Comparison of ENCODE assay signal across 10 mouse cellular contexts in the genomic region with DNA sequence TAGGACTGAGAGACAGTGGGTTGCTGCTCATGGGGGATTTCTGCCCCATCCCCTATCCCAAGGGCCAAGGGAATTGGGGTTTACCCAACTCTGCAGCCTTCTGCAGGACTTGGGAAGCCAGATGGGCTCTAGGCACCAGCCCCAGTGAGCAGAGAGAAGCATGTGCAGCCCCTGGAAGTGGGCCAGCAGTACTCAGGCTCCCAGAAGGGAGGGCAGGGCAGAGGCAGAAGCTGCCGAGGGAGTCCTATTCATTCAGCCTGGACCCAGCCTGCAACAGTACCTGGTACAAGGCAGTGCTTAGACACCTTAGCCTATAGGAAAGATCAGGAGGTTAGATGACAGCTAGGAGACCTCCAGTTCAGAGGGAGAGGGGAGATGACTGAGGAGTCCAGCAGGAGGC. TPM values are rescaled to one million over a fixed set of nuclear protein-coding genes. Genes with fewer than 3 reads are reported as not detected.
A peak's percentile ranks its signal among the peaks of the same experiment; 100 is the strongest.
DNase-seq lines count a peak whose midpoint lies in the region; ATAC-seq lines count a peak whose summit lies in the region.
"Had no signal": no experiment of that assay in that cellular context is flagged by ENCODE, and none has a peak within 500 bp of the region (broad histone marks: within the 10 kb centered on the region; RNA-seq: fewer than 3 reads in every experiment).

No protein-coding gene starts in this region.

- H3K4me1 ChIP-seq in lung, embryonic 16.5 days (replicated peaks; ENCODE audit: control insufficient read depth, insufficient read depth, low read length), result 0 out of 2 replicates have a peak, but pooled peaks cover 2% of the 10 kb centered on the region

- intact Hi-C loops in gastrocnemius, postnatal 14 days (cut with DNase I; ENCODE audit: low total_unique reads), result loop anchor here (10.0 kb wide), 1 partner anchor 645 kb away; no protein-coding TSS in a partner anchor

- WGBS in lung, embryonic 16.5 days, result 16% methylated on average over 1 of the region's 1 CpGs

- H3K9me3 ChIP-seq in lung, embryonic 16.5 days (ENCODE audit: control insufficient read depth, low read length), result no peaks in the 10 kb centered on the region

- no peak overlapping the region for H3K4me3 ChIP-seq in lung, embryonic 16.5 days (ENCODE audit: low read length)

- no peaks in the 10 kb centered on the region for H3K27me3 ChIP-seq in lung, embryonic 16.5 days (ENCODE audit: control insufficient read depth, insufficient read depth, low read depth, low read length)

- no peaks in the 10 kb centered on the region for H3K36me3 ChIP-seq in lung, embryonic 16.5 days (ENCODE audit: control insufficient read depth, insufficient read depth, low read length)

- DNase-seq in lung, adult 18-20 months, result no peak
- peak; percentile 60 for DNase-seq in cerebellum, adult 8-10 months
- DNase-seq in gastrocnemius, postnatal 14 days, result peak; percentile 67
- DNase-seq in layer of hippocampus, adult 9-10 months (ENCODE audit: low spot score), result peak; percentile 48
- peak; percentile 68 for DNase-seq in right cerebral cortex, postnatal 14 days
- DNase-seq in embryo, embryonic 11 days, result no peak
- no peak for DNase-seq in thymus, postnatal 14 days

- no peak overlapping the region for H3K27ac ChIP-seq in lung, embryonic 16.5 days (ENCODE audit: low read length)
- H3K27ac ChIP-seq: macrophage had no signal

- H3K9ac ChIP-seq in lung, embryonic 16.5 days (ENCODE audit: low read length), result no peak overlapping the region

- no peak overlapping the region for H3K4me2 ChIP-seq in lung, embryonic 16.5 days (ENCODE audit: low read depth, low read length)

- peak; percentile 52 for ATAC-seq in lung, embryonic 16.5 days (ENCODE audit: low read depth)

RNA-seq across cellular contexts. Expression of a gene that starts 3.1 kb away (rescaled TPM):
- polyA plus RNA-seq in lung, embryonic 16.5 days (2015; fragmentation: Nextera tagmentation; extraction: Ambion mirVana), result 0.05 and 0.48 TPM in 2 replicates
- not detected for total RNA-seq in gastrocnemius, postnatal 14 days (2021)
- polyA plus RNA-seq: macrophage; testis, adult 2 months had no signal

RNA-seq across cellular contexts. Expression of a gene that starts 5.0 kb away (rescaled TPM):
- 0.20 and 0.54 TPM in 2 replicates for polyA plus RNA-seq in lung, embryonic 16.5 days (2015; fragmentation: Nextera tagmentation; extraction: Ambion mirVana)
- under 1 TPM; 0.44 to 0.82 TPM for total RNA-seq in gastrocnemius, postnatal 14 days (2021)
- polyA plus RNA-seq: macrophage had no signal

RNA-seq across cellular contexts. Expression of a gene that starts 28.9 kb away (rescaled TPM):
- polyA plus RNA-seq in lung, embryonic 16.5 days (2015; fragmentation: Nextera tagmentation; extraction: Ambion mirVana), result not detected in 2 replicates
- total RNA-seq in gastrocnemius, postnatal 14 days (2021), result not detected
- polyA plus RNA-seq: macrophage had no signal

RNA-seq across cellular contexts. Expression of a gene that starts 39.3 kb away (rescaled TPM):
- 5.4 and 6.3 TPM in 2 replicates for polyA plus RNA-seq in lung, embryonic 16.5 days (2015; fragmentation: Nextera tagmentation; extraction: Ambion mirVana)
- total RNA-seq in gastrocnemius, postnatal 14 days (2021), result 10 to 100 TPM; 12.0 to 13.6 TPM

Comparison
In these comparisons a context has a peak if more than half of its experiments do, and no peak if none do; other contexts are left out.
1. DNase-seq: peak in cerebellum, adult 8-10 months (single experiment), gastrocnemius, postnatal 14 days (single experiment), layer of hippocampus, adult 9-10 months (single experiment) and right cerebral cortex, postnatal 14 days (single experiment); none in lung, adult 18-20 months (0 of 2), embryo, embryonic 11 days (single experiment) and thymus, postnatal 14 days (single experiment).